Mouse (Mus musculus): ENCODE measurements around the gene Dcp1a. TPM values are rescaled to one million over a fixed set of nuclear protein-coding genes. Genes with fewer than 3 reads are reported as not detected.

Dcp1a gene
- polyA plus RNA-seq, 1 experiment from 2014 or later = 17.2 TPM

- Histone ChIP-seq H3K4me2 (no peak overlapping the region), H3K9me3 (no peaks in the 10 kb centered on the region), H3K27me3 (replicated peaks) (no peaks in the 10 kb centered on the region), H3K4me1 (peaks cover 21% of the 10 kb centered on the region), H3K27ac (replicated peaks) (peak overlapping the region; percentile 63), H3K9ac (peak overlapping the region; percentile 7; the same call in 1 of the 2 replicates), H3K36me3 (peaks cover 86% of the 10 kb centered on the region), H3K4me3 (no peak overlapping the region)
- no peak for ATAC-seq (ENCODE audit: extremely low read depth, insufficient number of reproducible peaks, low FRiP score, low TSS enrichment)
- WGBS = 67% methylated on average over 14 of the region's 14 CpGs
These were observed 82.3 kb downstream of the Dcp1a start for GRCm38 (mm10) chr14:30561470-30562187.

GRCm38 (mm10) chr14:30562343-30562742, 83.0 kb downstream of the Dcp1a start:
- H3K27me3 ChIP-seq (replicated peaks) = no peaks in the 10 kb centered on the region
- H3K9ac ChIP-seq = no peak overlapping the region
- peaks cover 21% of the 10 kb centered on the region for H3K4me1 ChIP-seq
- H3K27ac ChIP-seq (replicated peaks) = no peak overlapping the region
- H3K4me3 ChIP-seq = no peak overlapping the region
- no peak for ATAC-seq (ENCODE audit: extremely low read depth, insufficient number of reproducible peaks, low FRiP score, low TSS enrichment)
- H3K9me3 ChIP-seq = no peaks in the 10 kb centered on the region
- H3K4me2 ChIP-seq = no peak overlapping the region
- H3K36me3 ChIP-seq = peaks cover 91% of the 10 kb centered on the region

- no peak overlapping the region for H3K9ac ChIP-seq
- no peak overlapping the region for H3K4me2 ChIP-seq
- no peaks in the 10 kb centered on the region for H3K27me3 ChIP-seq (replicated peaks)
- ATAC-seq (ENCODE audit: extremely low read depth, insufficient number of reproducible peaks, low FRiP score, low TSS enrichment) = 0 out of 2 replicates have a peak, but pooled peaks have one; percentile 34
- H3K4me3 ChIP-seq = no peak overlapping the region
- peaks cover 21% of the 10 kb centered on the region for H3K4me1 ChIP-seq
- WGBS = 72% methylated on average over 2 of the region's 2 CpGs
- no peaks in the 10 kb centered on the region for H3K9me3 ChIP-seq
- peaks cover 91% of the 10 kb centered on the region for H3K36me3 ChIP-seq
- H3K27ac ChIP-seq (replicated peaks) = 0 out of 2 replicates have a peak overlapping the region, but pooled peaks have one; percentile 12
These were observed 85.1 kb downstream of the Dcp1a start for GRCm38 (mm10) chr14:30564451-30564850.

- Histone ChIP-seq H3K9me3 (no peaks in the 10 kb centered on the region), H3K36me3 (peaks cover 91% of the 10 kb centered on the region), H3K4me2 (no peak overlapping the region), H3K27ac (replicated peaks) (no peak overlapping the region), H3K4me3 (no peak overlapping the region), H3K4me1 (peaks cover 30% of the 10 kb centered on the region), H3K9ac (no peak overlapping the region), H3K27me3 (replicated peaks) (no peaks in the 10 kb centered on the region)
- no peak for ATAC-seq (ENCODE audit: extremely low read depth, insufficient number of reproducible peaks, low FRiP score, low TSS enrichment)
- WGBS = 87% methylated on average over 6 of the region's 6 CpGs
These were observed 87.0 kb downstream of the Dcp1a start for GRCm38 (mm10) chr14:30566317-30566716.

- Histone ChIP-seq H3K36me3 (peaks cover 100% of the 10 kb centered on the region), H3K4me1 (peaks cover 24% of the 10 kb centered on the region), H3K27ac (replicated peaks) (no peak overlapping the region), H3K4me2 (no peak overlapping the region), H3K4me3 (no peak overlapping the region), H3K27me3 (replicated peaks) (no peaks in the 10 kb centered on the region), H3K9me3 (no peaks in the 10 kb centered on the region), H3K9ac (no peak overlapping the region)
- ATAC-seq (ENCODE audit: extremely low read depth, insufficient number of reproducible peaks, low FRiP score, low TSS enrichment) = no peak
- WGBS = 83% methylated on average over 9 of the region's 9 CpGs
These were observed 88.7 kb downstream of the Dcp1a start for GRCm38 (mm10) chr14:30568016-30568415.

- WGBS = 72% methylated on average over 9 of the region's 9 CpGs
- no peak overlapping the region for H3K9ac ChIP-seq
- no peak overlapping the region for H3K4me2 ChIP-seq
- H3K27me3 ChIP-seq (replicated peaks) = no peaks in the 10 kb centered on the region
- no peak overlapping the region for H3K4me3 ChIP-seq
- peaks cover 96% of the 10 kb centered on the region for H3K36me3 ChIP-seq
- peaks cover 13% of the 10 kb centered on the region for H3K4me1 ChIP-seq
- ATAC-seq (ENCODE audit: extremely low read depth, insufficient number of reproducible peaks, low FRiP score, low TSS enrichment) = no peak
- H3K9me3 ChIP-seq = no peaks in the 10 kb centered on the region
- peak overlapping the region; percentile 40 for H3K27ac ChIP-seq (replicated peaks)
These were observed 91.0 kb downstream of the Dcp1a start for GRCm38 (mm10) chr14:30570303-30570702.

- Histone ChIP-seq H3K4me3 (no peak overlapping the region), H3K4me1 (peaks cover 25% of the 10 kb centered on the region), H3K9ac (no peak overlapping the region), H3K4me2 (no peak overlapping the region), H3K27ac (replicated peaks) (no peak overlapping the region), H3K36me3 (peaks cover 85% of the 10 kb centered on the region), H3K27me3 (replicated peaks) (no peaks in the 10 kb centered on the region), H3K9me3 (no peaks in the 10 kb centered on the region)
- WGBS = 77% methylated on average over 10 of the region's 10 CpGs
- ATAC-seq (ENCODE audit: extremely low read depth, insufficient number of reproducible peaks, low FRiP score, low TSS enrichment) = no peak
These were observed 92.9 kb downstream of the Dcp1a start for GRCm38 (mm10) chr14:30572253-30572652.

GRCm38 (mm10) chr14:30573235-30573634, 93.9 kb downstream of the Dcp1a start:
- H3K9me3 ChIP-seq = no peaks in the 10 kb centered on the region
- H3K27ac ChIP-seq (replicated peaks) = no peak overlapping the region
- 45% methylated on average over 8 of the region's 8 CpGs for WGBS
- H3K27me3 ChIP-seq (replicated peaks) = no peaks in the 10 kb centered on the region
- no peak overlapping the region for H3K9ac ChIP-seq
- H3K4me3 ChIP-seq = no peak overlapping the region
- no peak overlapping the region for H3K4me2 ChIP-seq
- H3K4me1 ChIP-seq = peaks cover 31% of the 10 kb centered on the region
- no peak for ATAC-seq (ENCODE audit: extremely low read depth, insufficient number of reproducible peaks, low FRiP score, low TSS enrichment)
- peaks cover 75% of the 10 kb centered on the region for H3K36me3 ChIP-seq

- Histone ChIP-seq H3K27me3 (replicated peaks) (no peaks in the 10 kb centered on the region), H3K36me3 (peaks cover 67% of the 10 kb centered on the region), H3K27ac (replicated peaks) (no peak overlapping the region), H3K9ac (no peak overlapping the region), H3K4me3 (no peak overlapping the region), H3K9me3 (no peaks in the 10 kb centered on the region), H3K4me2 (no peak overlapping the region), H3K4me1 (peaks cover 33% of the 10 kb centered on the region)
- 62% methylated on average over 6 of the region's 6 CpGs for WGBS
- ATAC-seq (ENCODE audit: extremely low read depth, insufficient number of reproducible peaks, low FRiP score, low TSS enrichment) = no peak
These were observed 94.7 kb downstream of the Dcp1a start for GRCm38 (mm10) chr14:30573983-30574584.

GRCm38 (mm10) chr14:30575791-30576190, 96.5 kb downstream of the Dcp1a start:
- WGBS = 60% methylated on average over 7 of the region's 7 CpGs
- Histone ChIP-seq H3K27ac (replicated peaks) (peak overlapping the region; percentile 8; the same call in 1 of the 2 replicates), H3K36me3 (peaks cover 50% of the 10 kb centered on the region), H3K9ac (0 out of 2 replicates have a peak overlapping the region, but pooled peaks have one; percentile 25), H3K9me3 (no peaks in the 10 kb centered on the region), H3K27me3 (replicated peaks) (no peaks in the 10 kb centered on the region), H3K4me3 (no peak overlapping the region), H3K4me2 (no peak overlapping the region), H3K4me1 (peaks cover 23% of the 10 kb centered on the region)
- ATAC-seq (ENCODE audit: extremely low read depth, insufficient number of reproducible peaks, low FRiP score, low TSS enrichment) = no peak

GRCm38 (mm10) chr14:30576260-30576659, 96.9 kb downstream of the Dcp1a start:
- Histone ChIP-seq H3K36me3 (peaks cover 45% of the 10 kb centered on the region), H3K4me2 (no peak overlapping the region), H3K4me3 (no peak overlapping the region), H3K4me1 (peaks cover 21% of the 10 kb centered on the region), H3K27ac (replicated peaks) (peak overlapping the region; percentile 8; the same call in 1 of the 2 replicates), H3K27me3 (replicated peaks) (no peaks in the 10 kb centered on the region), H3K9me3 (no peaks in the 10 kb centered on the region), H3K9ac (peak overlapping the region; percentile 64; the same call in 1 of the 2 replicates)
- no peak for ATAC-seq (ENCODE audit: extremely low read depth, insufficient number of reproducible peaks, low FRiP score, low TSS enrichment)
- 38% methylated on average over 5 of the region's 5 CpGs for WGBS
